Mouse (Mus musculus) kidney, embryonic 14.5 days (tissue): ENCODE results near the gene Apba2. TPM values are rescaled to one million over a fixed set of nuclear protein-coding genes. Genes with fewer than 3 reads are reported as not detected.

Experiments used
- ATAC-seq: fragments of 200-750 bp; cut with Nextera tagmentation; 2 replicates; pipeline ENCODE4 v1.8.0; 2017; ENCODE audit warnings: moderate number of reproducible peaks, mild to moderate bottlenecking, moderate TSS enrichment, moderate library complexity; ENCODE audit not compliant: low FRiP score, low TSS enrichment
- H3K27ac ChIP-seq: fragments of 300-500 bp; sonication (generic); 2 replicates; pipeline ENCODE4 v1.5.1; 2014; ENCODE audit warnings: low read depth, mild to moderate bottlenecking, low read length, moderate library complexity, mixed read lengths
- H3K27me3 ChIP-seq: fragments of 300-500 bp; sonication (generic); 2 replicates; pipeline ENCODE4 v1.6.1; 2014; ENCODE audit warnings: mild to moderate bottlenecking, low read length; ENCODE audit not compliant: control insufficient read depth, insufficient read depth
- H3K36me3 ChIP-seq: fragments of 300-500 bp; sonication (generic); 2 replicates; pipeline ENCODE4 v1.6.1; 2014; ENCODE audit warnings: low read length, mixed read lengths; ENCODE audit not compliant: control insufficient read depth, insufficient read depth
- H3K4me1 ChIP-seq: fragments of 300-500 bp; sonication (generic); 2 replicates; pipeline ENCODE4 v1.6.1; 2014; ENCODE audit warnings: low read length, mixed read lengths; ENCODE audit not compliant: control insufficient read depth, insufficient read depth
- H3K4me2 ChIP-seq: fragments of 300-500 bp; sonication (generic); replicated peaks from 2 replicates; pipeline ENCODE4 v1.6.1; 2014; ENCODE audit warnings: low read depth, mild to moderate bottlenecking, low read length
- H3K4me3 ChIP-seq: fragments of 300-500 bp; sonication (generic); 2 replicates; pipeline ENCODE4 v1.5.1; 2014; ENCODE audit warnings: mild to moderate bottlenecking, low read length
- H3K9ac ChIP-seq: fragments of 300-500 bp; sonication (generic); 2 replicates; pipeline ENCODE4 v1.6.1; 2014; ENCODE audit warnings: low read depth, mild to moderate bottlenecking, low read length, moderate library complexity
- H3K9me3 ChIP-seq: fragments of 300-500 bp; sonication (generic); 2 replicates; pipeline ENCODE4 v1.6.1; 2016; ENCODE audit warnings: low read length; ENCODE audit not compliant: control insufficient read depth
- WGBS: fragments of 180-500 bp; shearing (Covaris S2); extraction: QIAGEN DNeasy Blood & Tissue Kit; methylation state at CpG from one replicate; pipeline ENCODE4 v1.1.7; 2014; 5-methylcytosine and 5-hydroxymethylcytosine counted together
- polyA plus RNA-seq: library from polyadenylated mRNA; unstranded; fragments of >200 nt; fragmentation: Nextera tagmentation; extraction: Ambion mirVana; gene quantifications from 2 replicates; pipeline ENCODE4 v1.2.1, GENCODE M21; 2014

Apba2 gene
- polyA plus RNA-seq, 1 experiment from 2014 or later: 2.8 TPM

- no peak overlapping the region for H3K4me3 ChIP-seq
- no peak overlapping the region for H3K27ac ChIP-seq
- no peak overlapping the region for H3K9ac ChIP-seq
- H3K9me3 ChIP-seq: no peaks in the 10 kb centered on the region
- H3K36me3 ChIP-seq: no peaks in the 10 kb centered on the region
- 86% methylated on average over 6 of the region's 6 CpGs for WGBS
- ATAC-seq: no peak
- H3K4me2 ChIP-seq: no peak overlapping the region
- H3K4me1 ChIP-seq: no peaks in the 10 kb centered on the region
- peaks cover 28% of the 10 kb centered on the region for H3K27me3 ChIP-seq
These were observed 2.1 kb downstream of the Apba2 start for GRCm38 (mm10) chr7:64503641-64504040.

GRCm38 (mm10) chr7:64504691-64505231 lies 3.3 kb downstream of the Apba2 start:
- H3K9me3 ChIP-seq: no peaks in the 10 kb centered on the region
- peaks cover 28% of the 10 kb centered on the region for H3K27me3 ChIP-seq
- no peak overlapping the region for H3K27ac ChIP-seq
- H3K4me3 ChIP-seq: no peak overlapping the region
- H3K9ac ChIP-seq: no peak overlapping the region
- no peaks in the 10 kb centered on the region for H3K36me3 ChIP-seq
- no peaks in the 10 kb centered on the region for H3K4me1 ChIP-seq
- 23% methylated on average over 8 of the region's 8 CpGs for WGBS
- H3K4me2 ChIP-seq: no peak overlapping the region
- ATAC-seq: no peak

- H3K9ac ChIP-seq: no peak overlapping the region
- no peak overlapping the region for H3K27ac ChIP-seq
- peaks cover 26% of the 10 kb centered on the region for H3K27me3 ChIP-seq
- H3K36me3 ChIP-seq: no peaks in the 10 kb centered on the region
- 78% methylated on average over 3 of the region's 3 CpGs for WGBS
- H3K4me2 ChIP-seq: no peak overlapping the region
- no peak for ATAC-seq
- no peaks in the 10 kb centered on the region for H3K4me1 ChIP-seq
- no peak overlapping the region for H3K4me3 ChIP-seq
- no peaks in the 10 kb centered on the region for H3K9me3 ChIP-seq
These were observed 4.1 kb downstream of the Apba2 start for GRCm38 (mm10) chr7:64505571-64505970.

GRCm38 (mm10) chr7:64508826-64509225 lies 7.3 kb downstream of the Apba2 start:
- ATAC-seq: no peak
- H3K27ac ChIP-seq: no peak overlapping the region
- peaks cover 3% of the 10 kb centered on the region; the same call in 1 of the 2 replicates for H3K27me3 ChIP-seq
- H3K36me3 ChIP-seq: no peaks in the 10 kb centered on the region
- no peak overlapping the region for H3K9ac ChIP-seq
- H3K9me3 ChIP-seq: no peaks in the 10 kb centered on the region
- WGBS: 84% methylated on average over 7 of the region's 7 CpGs
- H3K4me3 ChIP-seq: no peak overlapping the region
- no peak overlapping the region for H3K4me2 ChIP-seq
- no peaks in the 10 kb centered on the region for H3K4me1 ChIP-seq

- no peaks in the 10 kb centered on the region for H3K4me1 ChIP-seq
- WGBS: 66% methylated on average over 2 of the region's 2 CpGs
- H3K27me3 ChIP-seq: peaks cover under 1% of the 10 kb centered on the region; the same call in 1 of the 2 replicates
- no peaks in the 10 kb centered on the region for H3K36me3 ChIP-seq
- ATAC-seq: no peak
- no peak overlapping the region for H3K9ac ChIP-seq
- no peak overlapping the region for H3K27ac ChIP-seq
- H3K4me2 ChIP-seq: no peak overlapping the region
- no peak overlapping the region for H3K4me3 ChIP-seq
- H3K9me3 ChIP-seq: no peaks in the 10 kb centered on the region
These were observed 8.4 kb downstream of the Apba2 start for GRCm38 (mm10) chr7:64509911-64510310.

GRCm38 (mm10) chr7:64510526-64511210 lies 9.2 kb downstream of the Apba2 start:
- H3K36me3 ChIP-seq: no peaks in the 10 kb centered on the region
- WGBS: 79% methylated on average over 8 of the region's 8 CpGs
- no peak overlapping the region for H3K4me3 ChIP-seq
- H3K27ac ChIP-seq: no peak overlapping the region
- no peaks in the 10 kb centered on the region for H3K27me3 ChIP-seq
- no peak overlapping the region for H3K9ac ChIP-seq
- no peak for ATAC-seq
- no peak overlapping the region for H3K4me2 ChIP-seq
- H3K9me3 ChIP-seq: no peaks in the 10 kb centered on the region
- H3K4me1 ChIP-seq: no peaks in the 10 kb centered on the region

GRCm38 (mm10) chr7:64513621-64514020 lies 12.1 kb downstream of the Apba2 start:
- H3K36me3 ChIP-seq: no peaks in the 10 kb centered on the region
- no peaks in the 10 kb centered on the region for H3K9me3 ChIP-seq
- H3K4me2 ChIP-seq: no peak overlapping the region
- ATAC-seq: no peak
- H3K27ac ChIP-seq: no peak overlapping the region
- no peaks in the 10 kb centered on the region for H3K27me3 ChIP-seq
- H3K9ac ChIP-seq: no peak overlapping the region
- no peak overlapping the region for H3K4me3 ChIP-seq
- H3K4me1 ChIP-seq: no peaks in the 10 kb centered on the region
- 84% methylated on average over 3 of the region's 3 CpGs for WGBS

- Histone ChIP-seq H3K36me3 (no peaks in the 10 kb centered on the region), H3K4me3 (no peak overlapping the region), H3K27ac (no peak overlapping the region), H3K4me2 (no peak overlapping the region), H3K4me1 (peaks cover 5% of the 10 kb centered on the region; the same call in 1 of the 2 replicates), H3K9me3 (no peaks in the 10 kb centered on the region), H3K9ac (no peak overlapping the region), H3K27me3 (no peaks in the 10 kb centered on the region)
- WGBS: 68% methylated on average over 3 of the region's 3 CpGs
- no peak for ATAC-seq
These were observed 13.8 kb downstream of the Apba2 start for GRCm38 (mm10) chr7:64515280-64515679.

- H3K4me1 ChIP-seq: peaks cover 5% of the 10 kb centered on the region; the same call in 1 of the 2 replicates
These were observed 14.4 kb downstream of the Apba2 start for GRCm38 (mm10) chr7:64515891-64516290.

More at GRCm38 (mm10) chr7:64515891-64516290, 14.4 kb downstream of the Apba2 start:
- Histone ChIP-seq H3K27ac (no peak overlapping the region), H3K9me3 (no peaks in the 10 kb centered on the region), H3K9ac (no peak overlapping the region), H3K36me3 (no peaks in the 10 kb centered on the region), H3K4me2 (no peak overlapping the region), H3K4me3 (no peak overlapping the region), H3K27me3 (no peaks in the 10 kb centered on the region)
- WGBS: 93% methylated on average over 4 of the region's 4 CpGs
- no peak for ATAC-seq
